Mouse (Mus musculus): ENCODE measurements around the gene Sox11. TPM values are rescaled to one million over a fixed set of nuclear protein-coding genes. Genes with fewer than 3 reads are reported as not detected.

Sox11 gene
- total RNA-seq, 2 experiments from 2014 or later, result 0.02 TPM

DNA sequence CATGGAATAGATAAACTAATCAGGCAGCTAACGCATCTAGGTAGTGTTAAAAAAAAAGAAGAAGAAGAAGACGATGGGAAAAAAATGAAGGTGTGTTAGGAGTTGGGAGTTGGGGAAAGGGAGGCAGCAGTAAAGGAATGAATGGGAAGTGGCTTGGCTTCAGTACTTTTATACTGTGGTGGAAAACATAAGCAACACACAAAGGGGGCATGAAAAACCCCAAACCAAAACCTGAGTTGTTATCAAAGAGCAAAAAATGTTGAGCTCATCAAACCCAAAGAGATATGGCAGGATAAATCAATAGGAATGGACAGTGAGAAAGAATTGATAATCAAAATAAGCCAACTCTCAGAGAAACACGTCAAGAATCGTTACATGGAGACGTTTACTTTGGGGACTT is 5.6 kb downstream of the Sox11 start:
- DNase-seq (ENCODE audit: low spot score), result no peak

GRCm38 (mm10) chr12:27336336-27336735 is 6.0 kb downstream of the Sox11 start:
- no peak for DNase-seq (ENCODE audit: low spot score)

GRCm38 (mm10) chr12:27335356-27336055 is 6.9 kb downstream of the Sox11 start:
- no peak for DNase-seq (ENCODE audit: low spot score)

DNA sequence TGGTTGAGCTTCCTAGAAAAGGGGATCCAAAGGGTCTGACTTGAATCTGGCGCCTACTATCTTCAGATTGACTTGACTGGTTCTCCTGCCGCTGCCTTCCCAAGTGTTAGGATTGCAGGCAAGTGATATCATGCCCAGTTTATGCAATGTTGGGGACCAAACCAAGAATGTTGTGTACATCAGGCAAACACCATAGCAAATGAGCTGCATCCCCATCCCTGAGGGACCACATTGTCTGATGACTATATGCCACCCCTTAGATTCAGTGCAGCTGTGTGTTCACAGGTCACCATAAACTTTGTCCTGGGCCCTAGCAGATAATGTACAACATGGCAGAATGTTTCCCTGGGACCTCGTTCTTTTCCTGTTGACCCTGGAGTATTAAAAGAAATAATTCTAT is 8.8 kb downstream of the Sox11 start:
- DNase-seq (ENCODE audit: low spot score), result no peak

GRCm38 (mm10) chr12:27323423-27323822 is 19.0 kb downstream of the Sox11 start:
- DNase-seq (ENCODE audit: low spot score), result no peak

DNA sequence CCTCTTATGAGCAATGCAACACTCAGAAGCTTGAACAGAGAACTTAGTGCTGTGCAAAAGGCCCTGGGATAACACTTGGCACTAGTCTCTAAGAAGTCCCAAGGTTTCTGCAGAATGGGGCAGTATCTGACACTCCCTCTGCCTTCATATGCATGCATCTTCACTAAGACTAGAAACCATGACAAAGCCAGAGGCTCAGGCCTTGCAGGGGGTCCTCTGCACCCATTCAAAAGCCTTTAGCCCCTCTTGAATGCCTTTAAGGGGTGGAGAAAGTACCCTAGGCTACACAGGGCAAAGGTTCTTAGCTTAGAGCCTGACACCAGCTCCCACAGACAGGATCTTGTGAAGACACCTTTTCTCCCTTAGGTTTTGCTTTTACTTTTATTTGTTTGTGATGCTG is 21.7 kb downstream of the Sox11 start:
- no peak for DNase-seq (ENCODE audit: low spot score)

DNA sequence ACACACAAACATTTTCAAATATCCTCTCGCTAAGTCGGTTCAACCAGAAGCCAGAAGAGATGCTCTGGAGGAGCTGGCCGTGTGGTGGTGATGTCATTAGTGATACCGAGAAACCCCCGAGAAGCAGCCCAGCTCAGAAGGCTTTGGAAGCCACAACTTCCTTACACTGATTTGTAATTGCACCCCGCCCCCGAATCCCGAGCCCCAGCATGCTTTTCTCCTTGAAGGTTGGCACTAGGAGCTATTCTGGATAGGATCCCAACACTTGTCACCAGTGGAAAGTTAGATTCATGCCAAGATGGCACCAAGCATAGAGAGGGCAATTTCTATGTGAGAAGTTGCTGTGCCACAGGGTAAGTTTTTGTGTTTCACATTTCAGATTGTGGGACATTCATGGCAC is 29.4 kb downstream of the Sox11 start:
- DNase-seq (ENCODE audit: low spot score), result no peak

GRCm38 (mm10) chr12:27311854-27312466 is 30.4 kb downstream of the Sox11 start:
- DNase-seq (ENCODE audit: low spot score), result no peak

DNA sequence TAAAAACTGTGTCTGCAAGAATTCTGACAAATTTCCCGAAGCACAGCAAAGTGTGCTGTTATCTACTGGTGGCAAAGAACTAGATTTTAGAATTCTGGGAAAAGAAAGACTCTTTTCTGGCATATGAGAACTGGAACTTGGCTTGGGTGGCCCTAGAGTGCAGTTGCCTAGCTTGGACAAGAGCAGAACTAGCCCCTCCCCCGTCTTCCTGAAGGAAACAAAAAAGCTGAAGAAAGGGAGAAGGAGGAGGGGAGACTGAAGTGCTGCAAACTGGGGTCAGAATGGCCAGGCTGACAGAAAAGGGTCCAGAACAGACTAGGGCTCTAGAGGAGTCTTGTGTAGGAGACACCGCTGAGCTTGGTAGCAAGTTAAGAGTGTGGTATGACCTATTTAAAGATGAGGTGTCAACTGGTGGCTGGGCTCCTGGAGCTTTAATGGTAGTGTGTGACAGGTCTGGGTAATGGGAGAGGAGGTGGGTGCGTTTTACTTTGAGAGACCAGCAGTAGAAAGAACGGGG is 31.0 kb downstream of the Sox11 start:
- DNase-seq (ENCODE audit: low spot score), result no peak

DNA sequence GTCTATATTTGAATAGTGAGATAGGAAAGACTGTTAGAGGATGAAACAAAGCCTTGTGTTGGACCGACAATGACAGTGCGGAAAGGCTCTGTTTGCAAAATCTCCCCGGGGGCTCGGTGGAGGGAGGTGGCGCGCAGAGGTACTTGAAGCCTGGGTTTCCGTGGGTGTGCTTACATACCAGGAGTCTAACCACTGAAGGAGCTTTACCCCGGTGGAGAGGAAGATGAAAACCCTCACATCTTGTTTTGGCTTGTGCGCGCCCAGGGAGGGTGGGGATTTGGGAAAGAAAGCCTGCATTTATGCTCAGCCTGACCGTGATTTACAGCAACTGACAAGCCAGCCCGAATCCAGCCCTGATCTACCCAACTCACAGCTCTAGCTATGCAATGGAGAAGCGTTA is 31.7 kb downstream of the Sox11 start:
- no peak for DNase-seq (ENCODE audit: low spot score)

- no peak for DNase-seq (ENCODE audit: low spot score)
Observed at GRCm38 (mm10) chr12:27309969-27310368, 32.4 kb downstream of the Sox11 start.

- DNase-seq (ENCODE audit: low spot score), result no peak
Observed at GRCm38 (mm10) chr12:27304713-27305437, 37.5 kb downstream of the Sox11 start.

GRCm38 (mm10) chr12:27303190-27303589 is 39.2 kb downstream of the Sox11 start:
- DNase-seq (ENCODE audit: low spot score), result no peak

- DNase-seq (ENCODE audit: low spot score), result no peak
Observed at GRCm38 (mm10) chr12:27298721-27299120, 43.7 kb downstream of the Sox11 start.

DNA sequence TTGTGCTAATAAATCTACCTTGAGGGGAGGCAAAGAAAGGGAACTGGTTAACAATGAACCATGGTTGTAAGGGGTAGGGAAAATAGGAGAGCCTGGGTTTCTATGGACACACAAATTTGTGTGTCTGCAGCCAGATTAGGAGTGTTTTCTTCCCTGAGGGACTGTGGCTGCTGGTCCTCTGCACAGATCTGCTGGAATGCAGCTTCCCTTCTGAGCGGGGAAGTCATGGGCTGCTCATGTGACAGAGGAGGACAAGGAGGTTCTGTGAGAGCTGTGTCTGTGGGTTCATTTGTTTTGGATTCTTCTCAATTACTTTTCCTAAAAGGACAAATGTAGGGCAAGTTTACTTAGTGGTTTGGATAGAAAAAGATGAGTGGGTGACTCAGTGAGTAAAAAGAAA is 48.2 kb downstream of the Sox11 start:
- no peak for DNase-seq (ENCODE audit: low spot score)

DNA sequence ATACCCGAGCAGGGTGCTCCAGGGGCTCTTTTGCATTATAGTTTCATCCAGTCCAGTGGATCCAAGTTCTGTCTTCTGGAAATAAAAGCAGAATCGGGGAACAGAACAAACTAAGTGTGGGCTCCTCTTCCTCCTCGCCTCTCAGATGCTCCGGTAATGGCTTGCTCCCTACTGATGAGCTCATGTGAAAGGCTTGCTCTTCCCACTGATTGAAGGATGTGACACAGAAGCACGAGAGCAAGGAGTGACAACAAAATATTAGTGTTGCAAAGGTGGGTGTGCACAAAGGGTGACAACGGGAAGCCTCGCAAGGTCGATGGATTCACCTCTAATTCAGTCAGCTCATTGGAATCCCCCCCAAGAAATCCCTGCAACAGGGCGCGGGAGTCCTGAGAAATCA is 48.6 kb downstream of the Sox11 start:
- DNase-seq (ENCODE audit: low spot score), result no peak

- no peak for DNase-seq (ENCODE audit: low spot score)
Observed at GRCm38 (mm10) chr12:27293208-27293607, 49.2 kb downstream of the Sox11 start.
